17 mouse cellular contexts compared by ENCODE assay signal in the genomic region with DNA sequence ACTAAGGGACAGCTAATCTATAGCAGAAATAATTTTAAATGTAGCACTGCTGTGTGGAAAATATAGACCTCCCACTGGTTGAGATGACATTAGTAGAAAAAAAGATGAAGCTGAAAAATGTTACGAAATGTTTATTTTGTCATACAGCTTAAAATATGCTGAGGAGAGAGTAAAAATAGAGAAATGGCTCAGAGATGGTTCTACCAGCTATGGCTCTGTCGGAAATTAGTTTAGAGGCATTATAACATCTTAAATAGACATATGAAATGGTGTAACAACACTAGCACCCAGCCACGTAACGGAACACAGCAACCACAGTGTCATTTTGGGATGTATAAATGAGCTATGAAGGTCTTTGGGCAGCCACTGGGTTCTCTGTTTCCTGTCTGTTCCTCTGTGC.
DNase-seq lines count a peak whose midpoint lies in the region; ATAC-seq and TF ChIP-seq lines count a peak whose summit lies in the region.
"Had no signal": no experiment of that assay in that cellular context is flagged by ENCODE, and none has a peak within 500 bp of the region (broad histone marks: within the 10 kb centered on the region; RNA-seq: fewer than 3 reads in every experiment).

No protein-coding gene starts in this region.

- peaks cover 6% of the 10 kb centered on the region for H3K4me1 ChIP-seq in heart, embryonic 10.5 days

- no peak for DNase-seq in layer of hippocampus, adult 2 months (ENCODE audit: low spot score in 2 of 2)
- DNase-seq in layer of hippocampus, adult 9-11 months: no peak
- no peak for DNase-seq in cerebellum, postnatal 14 days
- no peak for DNase-seq in heart, embryonic 10.5 days (ENCODE audit: low spot score)
- DNase-seq in heart, postnatal 4 days: no peak
- DNase-seq: cerebellum, adult 9-11 months; layer of hippocampus, postnatal 36 days; left cerebral cortex, postnatal 4 days; lung, adult 18-20 months; lung, postnatal 4 days; right cerebral cortex, postnatal 4 days; thymus, postnatal 4 days had no signal

- H3K36me3 ChIP-seq in heart, embryonic 10.5 days: no peaks in the 10 kb centered on the region
- H3K36me3 ChIP-seq: heart, embryonic 13.5 days had no signal

- 89% methylated on average over 4 of the region's 4 CpGs for WGBS in heart, embryonic 10.5 days

- H3K9me3 ChIP-seq in heart, embryonic 10.5 days: no peaks in the 10 kb centered on the region
- H3K9me3 ChIP-seq: heart, embryonic 13.5 days had no signal

- H3K27me3 ChIP-seq in heart, embryonic 10.5 days (ENCODE audit: insufficient read depth, poor library complexity, severe bottlenecking): peaks cover 4% of the 10 kb centered on the region; the same call in 1 of the 2 replicates

- ATAC-seq in common myeloid progenitor, adult 5-6 weeks (replicated peaks; ENCODE audit: low read depth, poor library complexity, severe bottlenecking): peak; percentile 54
- ATAC-seq in granulocyte monocyte progenitor cell, adult 5-6 weeks (replicated peaks; ENCODE audit: poor library complexity, severe bottlenecking): peak; percentile 78
- ATAC-seq in megakaryocyte progenitor cell, adult 5-6 weeks (replicated peaks; ENCODE audit: poor library complexity): peak; percentile 70

- no peak overlapping the region for H3K4me3 ChIP-seq in layer of hippocampus, adult 2 months
- no peak overlapping the region for H3K4me3 ChIP-seq in heart, embryonic 10.5 days
- H3K4me3 ChIP-seq: heart, embryonic 13.5 days; myocyte had no signal

- peak overlapping the region; percentile 11; the same call in 1 of the 2 replicates for H3K27ac ChIP-seq in layer of hippocampus, adult 2 months
- no peak overlapping the region for H3K27ac ChIP-seq in heart, embryonic 10.5 days
- H3K27ac ChIP-seq: heart, embryonic 13.5 days had no signal

- TF ChIP-seq CTCF in layer of hippocampus, adult 2 months (conservative IDR thresholded peaks at IDR 0.05): no peak
